In genomic region chr9:101034448-101035098, GRCm38 (mm10) we compare ENCODE assay signal across 8 mouse cellular contexts. TPM values are rescaled to one million over a fixed set of nuclear protein-coding genes. Genes with fewer than 3 reads are reported as not detected.
A peak's percentile ranks its signal among the peaks of the same experiment; 100 is the strongest.
DNase-seq lines count a peak whose midpoint lies in the region; ATAC-seq lines count a peak whose summit lies in the region.

Gene Pccb (minus strand): TSS chr9:101034898.

- peak within 1 kb of the TSS; percentile 80 for H3K4me2 ChIP-seq in hindbrain, embryonic 16.5 days (ENCODE audit: low read length)

- under 1% methylated on average over 50 of the region's 61 CpGs for WGBS in hindbrain, embryonic 16.5 days
- under 1% methylated on average over 61 of the region's 61 CpGs for WGBS in macrophage (ENCODE audit: missing documents)

- DNase-seq in T-cell, adult 2 months (ENCODE audit: low spot score): peak; percentile 95
- DNase-seq in cerebellum, postnatal 36 days: peak; percentile 97 to 99
- DNase-seq in gastrocnemius, adult 18-20 months (ENCODE audit: low spot score): peak; percentile 96
- DNase-seq in left cerebral cortex, adult 18-20 months (ENCODE audit: low spot score in 2 of 2): peak; percentile 96
- DNase-seq in right cerebral cortex, adult 18-20 months: peak; percentile 96
- DNase-seq in urinary bladder, postnatal 10 days (ENCODE audit: low spot score): peak; percentile 91

- H3K9me3 ChIP-seq in hindbrain, embryonic 16.5 days (ENCODE audit: control insufficient read depth, low read length): no peaks in the 10 kb centered on the region

- H3K27ac ChIP-seq in hindbrain, embryonic 16.5 days (ENCODE audit: low read depth, low read length): peak within 1 kb of the TSS; percentile 99
- H3K27ac ChIP-seq in macrophage: peak within 1 kb of the TSS; percentile 71

- H3K4me1 ChIP-seq in hindbrain, embryonic 16.5 days (ENCODE audit: control insufficient read depth, insufficient read depth, low read depth, low read length): peaks cover 11% of the 10 kb centered on the region

- peak within 1 kb of the TSS; percentile 84 for H3K9ac ChIP-seq in hindbrain, embryonic 16.5 days (ENCODE audit: low read depth, low read length)

- ATAC-seq in hindbrain, embryonic 16.5 days: peak; percentile 100

- no peaks in the 10 kb centered on the region for H3K36me3 ChIP-seq in hindbrain, embryonic 16.5 days (ENCODE audit: control insufficient read depth, insufficient read depth, low read length)
- no peaks in the 10 kb centered on the region for H3K36me3 ChIP-seq in macrophage (ENCODE audit: inconsistent target)

- H3K79me2 ChIP-seq in macrophage (ENCODE audit: inconsistent target): peaks cover 5% of the 10 kb centered on the region; the same call in 1 of the 2 replicates

- H3K4me3 ChIP-seq in hindbrain, embryonic 16.5 days (ENCODE audit: low read length): peak within 1 kb of the TSS; percentile 64
- H3K4me3 ChIP-seq in macrophage (ENCODE audit: inconsistent target): peak within 1 kb of the TSS; percentile 70

- H3K27me3 ChIP-seq in hindbrain, embryonic 16.5 days (replicated peaks; ENCODE audit: control insufficient read depth, insufficient read depth, low read length): no peaks in the 10 kb centered on the region

RNA-seq across cellular contexts. Expression of gene Pccb, which starts in this region (rescaled TPM):
- total RNA-seq in gastrocnemius, adult 18-20 months (2021): 10 to 100 TPM; 58.9 to 62.4 TPM
- 27.7 and 28.7 TPM in 2 replicates for polyA plus RNA-seq in hindbrain, embryonic 16.5 days (2015; fragmentation: Nextera tagmentation; extraction: Ambion mirVana)
- total RNA-seq in left cerebral cortex, adult 18-20 months (2021): 10 to 100 TPM; 36.7 to 40.5 TPM
- 10 to 100 TPM in 21 of 26 experiments, 1 to 10 TPM in 5; 2.8 to 55.1 (median 19.9) TPM for total RNA-seq in macrophage (2018; cell fraction: chromatin; rRNA removed)
- total RNA-seq in macrophage (2018; cell fraction: cytosol; rRNA removed): 10 to 100 TPM in 23 of 26 experiments, 1 to 10 TPM in 3; 8.1 to 38.1 (median 19.6) TPM
- total RNA-seq in macrophage (2018; cell fraction: nucleus; rRNA removed): 10 to 100 TPM in 19 of 26 experiments, 1 to 10 TPM in 7; 5.3 to 32.7 (median 14.4) TPM
- polyA plus RNA-seq in macrophage (2018): 31.6 to 48.9 TPM (median 33.0 TPM) in 3 replicates

Comparison
In these comparisons a context has a peak if more than half of its experiments do, and no peak if none do; other contexts are left out.
1. Peak in every context shown above with its lines: DNase-seq, ATAC-seq, H3K4me3 ChIP-seq and H3K27ac ChIP-seq.